Mouse (Mus musculus) kidney, adult 10 weeks (tissue): ENCODE results near the gene Ppard. TPM values are rescaled to one million over a fixed set of nuclear protein-coding genes. Genes with fewer than 3 reads are reported as not detected.

Experiments used
- polyA plus RNA-seq: library from polyadenylated mRNA; stranded (reverse); fragments of 350-450 nt; fragmentation: Illumina TruSeq; extraction: RNeasy Lipid Tissue Mini Kit (QIAGEN cat#74804); gene quantifications from one replicate; pipeline ENCODE4 v1.2.3, GENCODE M21; 2014; ENCODE audit warnings: low read depth, low replicate concordance

The Ppard gene
- polyA plus RNA-seq = 0.61 TPM

GRCm38 (mm10) chr17:28232475-28233060 lies at the start of gene Ppard:
Ppard (plus strand) TSS chr17:28232700.

GRCm38 (mm10) chr17:28207591-28208313 lies 24.7 kb upstream of the Ppard start, which contains the start of gene Def6:
Def6 (plus strand) TSS chr17:28207778.

GRCm38 (mm10) chr17:28313212-28313879 lies 80.8 kb downstream of the Ppard start, which contains the start of gene Fance:
Fance (plus strand) TSS chr17:28313519.

GRCm38 (mm10) chr17:28328366-28328928 lies 95.9 kb downstream of the Ppard start, which contains the start of gene Rpl10a:
Rpl10a (plus strand) TSS chr17:28328471.

GRCm38 (mm10) chr17:28350466-28351352 lies 118.2 kb downstream of the Ppard start, which contains the start of gene Tead3:
Tead3 (minus strand) TSS chr17:28350817.

Other genes with a start within 250 kb of the Ppard start
- gene Tcp11, start 152.1 kb upstream of the Ppard start, polyA plus RNA-seq = not detected
- gene Scube3, start 90.6 kb upstream of the Ppard start, polyA plus RNA-seq = 0.77 TPM
- gene Zfp523, start 55.6 kb upstream of the Ppard start, polyA plus RNA-seq = 0.73 TPM
- 0.53 TPM for gene Def6, start 24.9 kb upstream of the Ppard start, polyA plus RNA-seq
- gene Fance, start 80.8 kb downstream of the Ppard start, polyA plus RNA-seq = not detected
- 117 TPM for gene Rpl10a, start 95.8 kb downstream of the Ppard start, polyA plus RNA-seq
- gene Tead3, start 118.1 kb downstream of the Ppard start, polyA plus RNA-seq = 0.49 TPM
- gene Tulp1, start 132.5 kb downstream of the Ppard start, polyA plus RNA-seq = not detected